Mouse (Mus musculus): ENCODE results near the gene Ptp4a2.

DNA sequence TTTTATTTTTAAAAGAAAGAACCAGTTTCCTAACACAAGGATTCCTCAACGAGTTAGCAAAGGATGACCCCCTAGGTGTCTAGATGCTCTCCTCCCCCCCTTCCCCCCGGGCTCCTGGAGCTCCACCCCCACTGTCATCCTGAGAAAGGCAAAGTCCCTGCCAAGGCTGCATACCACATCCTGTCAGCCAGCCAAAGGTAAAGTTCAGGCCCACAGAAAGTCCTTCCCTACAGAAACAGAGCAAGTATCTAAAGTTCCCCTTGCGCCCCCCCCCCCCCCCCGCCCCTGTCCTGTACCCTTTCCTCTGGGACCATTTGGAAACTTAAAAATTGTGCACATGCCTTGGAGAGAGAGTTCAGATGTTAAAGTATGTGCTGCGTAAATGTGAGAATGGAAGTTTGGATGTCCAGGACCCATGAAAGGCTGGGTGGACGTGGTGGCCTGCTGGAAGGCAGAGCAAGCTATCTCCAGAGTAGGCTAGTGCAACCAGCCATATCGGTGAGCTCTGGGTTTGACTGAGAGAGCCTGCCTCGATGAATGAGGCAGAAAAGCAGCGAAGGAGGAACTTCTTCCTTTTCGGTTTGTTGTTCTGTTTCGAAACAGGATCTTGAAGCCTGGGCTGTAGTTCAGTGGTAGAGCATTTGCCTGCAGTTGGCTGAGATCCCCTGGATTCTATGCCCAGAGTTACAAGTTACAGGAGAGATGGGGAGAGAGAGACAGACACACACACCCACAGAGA lies 71.7 kb downstream of the Ptp4a2 start:
- TF ChIP-seq POLR2A (IDR thresholded peaks at IDR 0.05; ENCODE audit: control insufficient read depth, extremely low read depth, insufficient read depth, low read length, poor library complexity): no peak
- no peak for TF ChIP-seq CTCF (IDR thresholded peaks at IDR 0.05; ENCODE audit: borderline replicate concordance, control insufficient read depth, extremely low read depth, insufficient read depth, low read length, poor library complexity)

All from thymus, adult 2 months (tissue).